In genomic region chr11:79720737-79721136, GRCm38 (mm10) we compare ENCODE assay signal across 22 mouse cellular contexts.
DNase-seq lines count a peak whose midpoint lies in the region; ATAC-seq and TF ChIP-seq lines count a peak whose summit lies in the region.
"Had no signal": no experiment of that assay in that cellular context is flagged by ENCODE, and none has a peak within 500 bp of the region (broad histone marks: within the 10 kb centered on the region; RNA-seq: fewer than 3 reads in every experiment).

No protein-coding gene starts in this region.

- peaks cover 14% of the 10 kb centered on the region for H3K4me1 ChIP-seq in forebrain, embryonic 14.5 days (ENCODE audit: control insufficient read depth, insufficient read depth, low read length)
- H3K4me1 ChIP-seq in forebrain, embryonic 11.5 days (replicated peaks; ENCODE audit: control insufficient read depth, insufficient read depth, low read length): peaks cover 7% of the 10 kb centered on the region; the same call in 1 of the 2 replicates
- no peaks in the 10 kb centered on the region for H3K4me1 ChIP-seq in hindbrain, postnatal 0 days (ENCODE audit: insufficient read depth, low read length)
- peaks cover 31% of the 10 kb centered on the region for H3K4me1 ChIP-seq in hindbrain, embryonic 10.5 days (replicated peaks)
- peaks cover 32% of the 10 kb centered on the region for H3K4me1 ChIP-seq in brown adipose tissue, adult 24 weeks (ENCODE audit: control insufficient read depth, insufficient read depth, insufficient read length, low read length)
- peaks cover 19% of the 10 kb centered on the region for H3K4me1 ChIP-seq in limb, embryonic 10.5 days

- H3K4me3 ChIP-seq in forebrain, embryonic 14.5 days (ENCODE audit: low read depth, low read length): no peak overlapping the region
- H3K4me3 ChIP-seq in forebrain, embryonic 11.5 days (ENCODE audit: low read depth, low read length): no peak overlapping the region
- no peak overlapping the region for H3K4me3 ChIP-seq in hindbrain, postnatal 0 days (ENCODE audit: low read length)
- no peak overlapping the region for H3K4me3 ChIP-seq in hindbrain, embryonic 10.5 days
- H3K4me3 ChIP-seq in brown adipose tissue, adult 24 weeks (ENCODE audit: insufficient read depth, low read depth, low read length): no peak overlapping the region
- H3K4me3 ChIP-seq in limb, embryonic 10.5 days: no peak overlapping the region
- H3K4me3 ChIP-seq: embryonic facial prominence, embryonic 12.5 days; forebrain, embryonic 12.5 days; heart, embryonic 12.5 days; hindbrain, embryonic 12.5 days had no signal

- no peaks in the 10 kb centered on the region for H3K27me3 ChIP-seq in forebrain, embryonic 14.5 days (replicated peaks; ENCODE audit: control insufficient read depth, insufficient read depth, low read length)
- H3K27me3 ChIP-seq in forebrain, embryonic 11.5 days (ENCODE audit: control insufficient read depth, insufficient read depth, low read length): no peaks in the 10 kb centered on the region
- H3K27me3 ChIP-seq in hindbrain, postnatal 0 days (ENCODE audit: insufficient read depth, low read length): no peaks in the 10 kb centered on the region
- H3K27me3 ChIP-seq in hindbrain, embryonic 10.5 days (ENCODE audit: insufficient read depth, poor library complexity, severe bottlenecking): peaks cover 5% of the 10 kb centered on the region; the same call in 1 of the 2 replicates
- no peaks in the 10 kb centered on the region for H3K27me3 ChIP-seq in limb, embryonic 10.5 days (ENCODE audit: low read depth, poor library complexity, severe bottlenecking)
- H3K27me3 ChIP-seq: embryonic facial prominence, embryonic 12.5 days; forebrain, embryonic 12.5 days; heart, embryonic 12.5 days; Patski had no signal

- no peak overlapping the region for H3K9ac ChIP-seq in forebrain, embryonic 14.5 days (ENCODE audit: low read length)
- H3K9ac ChIP-seq in forebrain, embryonic 11.5 days (ENCODE audit: low read length): no peak overlapping the region
- no peak overlapping the region for H3K9ac ChIP-seq in hindbrain, postnatal 0 days (replicated peaks; ENCODE audit: low read length)
- H3K9ac ChIP-seq: embryonic facial prominence, embryonic 12.5 days; forebrain, embryonic 12.5 days; heart, embryonic 12.5 days; hindbrain, embryonic 12.5 days had no signal

- TF ChIP-seq CTCF in hindbrain, postnatal 0 days (IDR thresholded peaks at IDR 0.05; ENCODE audit: low read depth): no peak

- DNase-seq in forebrain, embryonic 14.5 days (ENCODE audit: low spot score): peak; percentile 58
- DNase-seq in forebrain, embryonic 11.5 days (ENCODE audit: low spot score): no peak
- DNase-seq in hindbrain, postnatal 0 days (ENCODE audit: low spot score): peak; percentile 49
- no peak for DNase-seq in hindbrain, embryonic 10.5 days (ENCODE audit: low spot score)
- peak; percentile 47 for DNase-seq in Muller cell, postnatal 12 days (ENCODE audit: inconsistent ontology term)
- no peak for DNase-seq in limb, embryonic 10.5 days (ENCODE audit: low spot score)
- DNase-seq: adrenal gland, adult 2 months; adrenal gland, postnatal 36 days; cerebellum, adult 11-12 months; cerebellum, adult 9-10 months; cerebellum, postnatal 25 days; heart, postnatal 36 days; kidney, adult 11 months; kidney, adult 9 months had no signal

- no peaks in the 10 kb centered on the region for H3K9me3 ChIP-seq in forebrain, embryonic 14.5 days (replicated peaks; ENCODE audit: control insufficient read depth, low read length)
- H3K9me3 ChIP-seq in forebrain, embryonic 11.5 days (ENCODE audit: control insufficient read depth, low read length): no peaks in the 10 kb centered on the region
- no peaks in the 10 kb centered on the region for H3K9me3 ChIP-seq in hindbrain, postnatal 0 days (ENCODE audit: low read length)
- H3K9me3 ChIP-seq in hindbrain, embryonic 10.5 days: no peaks in the 10 kb centered on the region
- H3K9me3 ChIP-seq in limb, embryonic 10.5 days (replicated peaks): no peaks in the 10 kb centered on the region
- H3K9me3 ChIP-seq: embryonic facial prominence, embryonic 12.5 days; forebrain, embryonic 12.5 days; heart, embryonic 12.5 days; hindbrain, embryonic 12.5 days had no signal

- ATAC-seq in forebrain, embryonic 14.5 days: 0 out of 2 replicates have a peak, but pooled peaks have one; percentile 20
- ATAC-seq in forebrain, embryonic 11.5 days (replicated peaks; ENCODE audit: low FRiP score): no peak
- ATAC-seq in hindbrain, postnatal 0 days: no peak
- ATAC-seq: activated CD4-positive, CD25-positive, alpha-beta regulatory T cell, adult 4 months; hindbrain, embryonic 16.5 days; Patski had no signal

- 34% methylated on average over 4 of the region's 4 CpGs for WGBS in forebrain, embryonic 14.5 days
- 74% methylated on average over 4 of the region's 4 CpGs for WGBS in forebrain, embryonic 11.5 days
- WGBS in hindbrain, postnatal 0 days: 51% methylated on average over 4 of the region's 4 CpGs
- 78% methylated on average over 4 of the region's 4 CpGs for WGBS in hindbrain, embryonic 10.5 days
- 84% methylated on average over 4 of the region's 4 CpGs for whole genome bisulfite sequencing in limb, embryonic 10.5 days

- H3K27ac ChIP-seq in forebrain, embryonic 14.5 days (ENCODE audit: low read depth, low read length): no peak overlapping the region
- H3K27ac ChIP-seq in forebrain, embryonic 11.5 days (ENCODE audit: low read depth, low read length): no peak overlapping the region
- H3K27ac ChIP-seq in hindbrain, postnatal 0 days: no peak overlapping the region
- H3K27ac ChIP-seq in hindbrain, embryonic 10.5 days: no peak overlapping the region
- H3K27ac ChIP-seq in brown adipose tissue, adult 24 weeks (replicated peaks; ENCODE audit: low read depth, low read length): peak overlapping the region; percentile 66
- H3K27ac ChIP-seq in limb, embryonic 10.5 days: no peak overlapping the region
- H3K27ac ChIP-seq: embryonic facial prominence, embryonic 12.5 days; forebrain, embryonic 12.5 days; hindbrain, embryonic 12.5 days had no signal

- H3K36me3 ChIP-seq in forebrain, embryonic 14.5 days (ENCODE audit: control insufficient read depth, insufficient read depth, low read length): no peaks in the 10 kb centered on the region
- no peaks in the 10 kb centered on the region for H3K36me3 ChIP-seq in forebrain, embryonic 11.5 days (ENCODE audit: control insufficient read depth, insufficient read depth, low read length)
- no peaks in the 10 kb centered on the region for H3K36me3 ChIP-seq in hindbrain, postnatal 0 days (ENCODE audit: insufficient read depth, low read length)
- no peaks in the 10 kb centered on the region for H3K36me3 ChIP-seq in hindbrain, embryonic 10.5 days
- no peaks in the 10 kb centered on the region for H3K36me3 ChIP-seq in limb, embryonic 10.5 days
- H3K36me3 ChIP-seq: embryonic facial prominence, embryonic 12.5 days; forebrain, embryonic 12.5 days; heart, embryonic 12.5 days; hindbrain, embryonic 12.5 days had no signal

- H3K4me2 ChIP-seq in forebrain, embryonic 14.5 days (ENCODE audit: low read length): no peak overlapping the region
- H3K4me2 ChIP-seq in forebrain, embryonic 11.5 days (ENCODE audit: low read depth, low read length, severe bottlenecking): no peak overlapping the region
- H3K4me2 ChIP-seq in hindbrain, postnatal 0 days (ENCODE audit: low read depth, low read length): no peak overlapping the region
- H3K4me2 ChIP-seq: embryonic facial prominence, embryonic 12.5 days; forebrain, embryonic 12.5 days; heart, embryonic 12.5 days; hindbrain, embryonic 12.5 days had no signal

Comparison
In these comparisons a context has a peak if more than half of its experiments do, and no peak if none do; other contexts are left out.
1. DNase-seq: peak in forebrain, embryonic 14.5 days (single experiment), hindbrain, postnatal 0 days (single experiment) and Muller cell, postnatal 12 days (single experiment); none in forebrain, embryonic 11.5 days (single experiment), hindbrain, embryonic 10.5 days (single experiment) and limb, embryonic 10.5 days (single experiment).